Mouse (Mus musculus): ENCODE data around the gene Klhdc9.

The Klhdc9 gene

DNA sequence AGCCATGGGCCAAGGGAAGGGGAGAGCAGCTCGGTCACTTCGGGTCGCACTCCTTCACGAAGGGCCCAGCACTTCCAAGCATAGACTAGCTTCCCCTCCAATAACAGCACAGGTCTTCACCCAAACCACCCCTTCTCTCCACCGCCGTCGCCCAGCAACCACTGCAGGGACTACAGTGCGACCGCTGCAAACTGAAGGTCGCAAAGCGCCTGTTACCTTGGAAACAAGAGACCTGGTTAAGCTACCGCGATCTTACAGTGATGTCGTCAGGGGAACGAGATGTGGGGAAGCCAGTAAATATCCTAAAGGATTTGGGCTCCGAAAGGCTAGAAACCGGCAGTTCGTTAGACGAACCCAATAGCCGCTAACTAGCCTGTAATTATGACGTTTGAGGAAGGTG, at the start of gene Klhdc9:
Gene Klhdc9, minus strand, starts transcription at position 143 of the 400 bp plus-strand sequence.
- peak; percentile 92 for DNase-seq

DNA sequence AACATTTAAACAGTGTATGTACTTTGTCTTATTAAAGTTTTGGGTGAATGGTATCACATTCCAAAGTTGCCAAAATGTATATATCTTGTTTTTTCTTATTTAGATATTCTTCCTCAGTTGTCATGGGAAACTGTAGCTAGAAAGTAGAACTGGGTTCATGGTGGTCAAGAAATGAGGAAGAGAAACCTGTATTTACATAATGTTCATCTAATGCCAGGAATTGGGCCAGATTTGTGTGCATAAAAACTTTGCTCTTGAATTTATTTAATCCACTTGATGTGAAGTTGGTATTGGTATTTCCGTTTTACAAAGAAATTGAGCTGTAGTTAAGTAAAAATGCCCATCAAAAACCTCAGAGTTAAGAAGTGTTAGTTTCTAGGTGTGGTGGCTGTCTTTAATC, 49.6 kb upstream of the Klhdc9 start:
- no peak for DNase-seq

DNA sequence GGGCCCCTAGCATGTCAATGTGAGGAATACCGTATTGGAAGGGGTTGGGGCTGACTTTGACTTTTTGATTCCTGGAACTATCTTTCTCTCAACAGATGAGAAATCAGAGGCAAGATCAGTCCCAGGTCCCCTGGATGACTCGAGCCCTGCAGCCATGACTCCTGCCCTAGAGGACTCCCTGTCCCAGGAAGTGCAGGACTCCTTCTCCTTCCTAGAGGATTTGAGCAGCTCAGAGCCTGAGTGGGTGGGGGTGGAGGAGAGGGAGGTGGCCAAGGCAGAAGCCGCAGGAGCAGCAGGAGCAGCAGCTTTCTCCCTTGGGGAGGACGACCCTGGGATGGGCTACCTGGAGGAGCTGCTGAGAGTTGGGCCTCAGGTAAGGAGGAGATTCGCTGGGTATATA, 46.7 kb upstream of the Klhdc9 start:
- DNase-seq = no peak

DNA sequence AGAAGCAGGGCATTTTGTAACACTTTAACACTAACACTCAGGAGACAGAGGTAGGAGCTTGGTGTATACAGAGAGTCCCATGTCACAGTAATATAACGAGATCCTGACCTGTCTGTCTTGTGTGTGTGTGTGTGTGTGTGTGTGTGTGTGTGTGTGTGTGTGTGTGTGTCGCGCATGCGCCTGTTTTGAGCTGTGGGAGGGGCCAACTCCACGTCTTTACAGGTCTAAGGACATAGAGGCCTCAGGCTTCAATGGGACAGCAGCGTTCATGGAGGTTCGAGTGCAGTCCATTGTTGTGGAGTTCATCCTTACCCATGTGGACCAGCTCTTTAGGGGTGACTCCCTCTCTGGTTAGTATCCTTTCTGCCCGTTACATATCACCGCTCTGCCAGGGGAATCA, 42.4 kb upstream of the Klhdc9 start:
- DNase-seq = no peak

DNA sequence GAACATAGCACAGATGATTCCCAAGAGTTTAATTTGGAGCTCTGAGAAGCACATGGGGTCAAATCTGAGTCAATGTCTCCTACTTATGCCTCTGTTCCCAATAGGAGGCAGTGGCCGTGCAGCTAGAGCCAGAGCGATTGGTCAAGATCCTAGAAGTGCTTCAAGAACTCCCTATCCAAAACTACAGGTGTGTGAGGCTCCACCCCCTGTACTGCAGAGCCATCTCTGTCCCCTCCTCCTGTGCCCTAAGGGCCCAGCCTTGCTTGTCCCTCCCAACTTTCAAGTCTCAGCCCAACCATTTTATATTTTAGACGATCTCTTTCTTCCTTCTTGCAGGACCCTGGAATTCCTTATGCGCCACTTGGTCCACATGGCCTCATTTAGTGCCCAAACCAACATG, 41.2 kb upstream of the Klhdc9 start:
- no peak for DNase-seq

DNA sequence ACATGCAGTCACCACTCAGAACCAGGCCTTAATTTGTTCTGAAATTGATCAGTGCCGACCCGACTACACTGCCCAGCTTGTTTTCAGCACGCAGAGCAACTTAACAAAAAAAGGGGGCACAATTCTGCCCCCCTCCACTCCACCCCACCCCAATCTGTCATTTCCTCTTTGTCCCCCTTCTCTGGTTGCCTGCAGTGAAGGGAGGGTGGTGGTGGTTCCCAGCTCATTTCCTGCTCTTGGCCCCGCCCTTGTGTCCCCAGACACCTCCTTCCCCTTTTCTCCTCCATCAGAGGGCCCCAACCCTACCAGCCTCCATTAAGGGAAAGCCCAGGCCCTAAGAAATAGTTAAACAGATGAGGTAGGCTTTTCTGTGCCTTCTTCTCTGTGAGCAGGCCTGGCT, 29.5 kb upstream of the Klhdc9 start:
- peak; percentile 67 to 70 for DNase-seq

DNA sequence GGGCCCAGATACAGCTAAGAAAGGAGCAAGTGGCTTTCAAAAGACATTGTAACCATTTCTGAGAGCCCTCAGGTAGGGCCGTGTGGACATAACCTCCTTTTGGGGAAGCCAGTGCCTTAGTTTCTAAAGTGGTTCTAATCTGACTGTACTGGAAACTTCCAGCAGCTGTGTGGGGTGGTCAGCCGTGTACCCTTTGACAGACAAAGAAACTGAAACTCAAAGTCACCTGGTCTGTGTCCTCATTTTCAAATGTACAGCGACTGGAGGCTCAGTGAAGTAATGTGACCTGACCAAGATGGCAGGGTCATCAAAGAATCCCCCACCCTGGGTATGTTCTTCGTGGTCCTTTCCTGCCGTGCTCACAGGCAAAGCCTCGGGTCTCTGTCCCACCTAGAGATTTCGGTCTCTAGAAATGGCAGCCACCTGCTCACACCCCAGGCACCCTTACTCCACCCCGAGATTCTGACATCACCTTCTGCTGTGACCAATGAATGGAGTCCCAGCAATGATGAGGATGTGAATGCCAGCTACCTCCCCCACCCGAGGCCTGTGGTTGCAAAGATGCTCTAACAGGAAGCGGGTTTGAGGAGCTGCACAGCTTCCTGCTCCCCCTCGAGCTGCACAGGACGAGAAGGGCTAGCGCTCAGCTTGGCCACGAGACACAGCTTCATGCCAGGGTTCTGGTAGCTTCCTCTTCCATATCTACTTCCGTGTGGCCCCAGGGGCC, 27.9 kb upstream of the Klhdc9 start, which contains the start of gene Arhgap30:
Gene Arhgap30, plus strand, starts transcription at position 579 of the 727 bp plus-strand sequence.
- peak; percentile 79 to 84 for DNase-seq

DNA sequence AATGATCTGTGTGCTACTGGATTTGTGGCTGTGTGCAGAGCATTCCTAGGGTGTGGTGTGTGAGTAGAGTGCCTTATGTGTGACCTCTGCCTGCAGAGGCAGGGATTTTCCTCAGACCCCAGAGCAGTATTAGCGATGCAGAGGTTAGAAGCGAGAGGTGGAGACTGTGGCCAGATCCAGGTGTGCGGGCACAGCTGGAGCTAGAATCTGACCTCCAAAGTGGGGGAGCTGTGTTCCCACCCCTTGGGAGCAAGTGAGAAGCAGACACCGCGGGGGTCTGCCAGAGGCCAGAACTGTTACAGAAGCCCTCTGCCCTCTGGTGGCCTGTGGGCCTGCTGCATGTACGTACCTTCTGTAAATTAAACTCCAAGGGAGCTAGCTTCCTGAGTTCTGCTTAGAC, 26.5 kb upstream of the Klhdc9 start:
- DNase-seq = peak in 1 of 2 experiments; percentile 49

DNA sequence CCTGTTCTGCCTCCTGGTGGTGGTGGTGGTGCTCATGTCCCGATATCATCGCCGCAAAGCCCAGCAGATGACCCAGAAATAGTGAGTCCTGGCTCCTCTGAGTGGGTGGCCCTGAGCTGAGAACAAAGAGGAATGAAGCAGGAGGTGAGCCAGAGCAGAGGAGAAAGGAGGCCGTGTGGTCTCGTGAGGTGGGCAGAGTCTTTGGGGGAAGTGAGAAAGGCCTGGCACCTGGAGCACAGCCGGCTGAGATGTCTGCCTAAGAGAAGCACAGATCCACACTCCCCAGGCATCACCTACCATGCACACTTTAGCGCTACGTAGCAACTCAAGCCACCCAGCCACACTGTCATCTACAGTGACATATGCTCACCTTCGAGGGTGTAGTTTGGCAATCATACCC, 24.6 kb upstream of the Klhdc9 start:
- DNase-seq = no peak

DNA sequence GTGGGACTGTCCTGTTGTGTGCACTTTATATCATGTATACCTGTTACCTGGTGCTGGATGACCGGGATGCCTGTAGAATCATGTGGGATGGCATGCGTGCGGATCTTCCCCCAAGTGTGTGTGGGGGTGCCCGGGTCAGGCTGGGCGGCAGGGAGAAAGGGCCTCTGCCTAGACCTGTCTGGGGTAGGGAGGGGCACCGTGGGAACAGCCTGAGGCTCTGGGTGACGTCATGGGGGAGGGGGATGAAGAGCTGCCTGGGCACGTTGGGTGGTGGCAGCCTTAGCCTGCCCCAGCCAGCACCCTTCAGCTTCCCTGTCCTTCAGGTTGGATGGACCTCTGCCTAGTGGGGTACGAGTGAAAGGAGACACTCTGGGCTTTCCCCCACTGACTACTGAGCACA, 23.8 kb upstream of the Klhdc9 start:
- no peak for DNase-seq

DNA sequence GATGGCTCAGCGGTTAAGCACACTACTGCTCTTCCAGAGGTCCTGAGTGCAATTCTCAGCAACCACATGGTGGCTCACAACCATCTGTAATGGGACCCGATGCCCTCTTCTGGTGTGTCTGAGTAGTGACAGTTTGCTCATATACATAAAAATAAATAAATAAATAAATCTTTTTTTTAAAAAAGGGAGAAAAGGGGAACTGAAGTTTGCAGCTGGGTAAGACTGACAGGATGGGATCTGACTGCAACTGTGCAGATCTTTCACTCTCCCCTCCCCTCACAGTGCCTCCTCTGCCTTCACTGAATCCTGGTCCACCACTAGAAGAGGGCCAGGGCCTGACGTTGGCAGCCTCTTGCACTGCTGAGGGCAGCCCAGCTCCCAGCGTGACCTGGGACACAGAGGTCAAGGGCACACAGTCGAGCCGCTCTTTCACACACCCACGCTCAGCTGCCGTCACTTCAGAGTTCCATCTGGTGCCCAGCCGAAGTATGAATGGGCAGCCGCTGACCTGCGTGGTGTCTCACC, 21.6 kb upstream of the Klhdc9 start:
- no peak for DNase-seq

DNA sequence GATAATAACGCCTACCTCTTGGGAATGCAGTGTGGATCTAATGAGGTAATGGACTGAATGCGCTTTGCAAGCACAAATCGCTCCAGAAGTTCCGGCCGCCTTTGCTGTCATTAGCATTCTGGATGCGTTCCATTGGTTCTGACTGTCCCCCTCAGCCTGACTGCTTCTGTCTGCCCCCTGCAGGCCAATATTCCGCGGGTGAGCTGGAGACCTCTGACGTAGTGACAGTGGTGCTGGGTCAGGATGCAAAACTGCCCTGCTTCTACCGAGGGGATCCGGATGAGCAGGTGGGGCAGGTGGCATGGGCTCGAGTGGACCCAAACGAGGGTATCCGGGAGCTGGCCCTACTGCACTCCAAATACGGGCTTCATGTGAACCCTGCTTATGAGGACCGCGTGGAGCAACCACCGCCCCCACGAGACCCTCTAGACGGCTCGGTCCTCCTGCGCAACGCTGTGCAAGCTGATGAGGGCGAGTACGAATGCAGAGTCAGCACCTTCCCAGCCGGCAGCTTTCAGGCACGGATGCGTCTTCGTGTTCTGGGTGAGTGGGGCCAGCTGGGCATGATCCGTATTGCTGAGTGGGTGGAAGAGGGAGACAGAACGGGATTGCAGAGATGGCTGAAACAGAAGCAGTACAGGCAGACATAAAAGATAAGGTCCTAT, 19.5 kb upstream of the Klhdc9 start:
- peak; percentile 84 to 89 for DNase-seq

DNA sequence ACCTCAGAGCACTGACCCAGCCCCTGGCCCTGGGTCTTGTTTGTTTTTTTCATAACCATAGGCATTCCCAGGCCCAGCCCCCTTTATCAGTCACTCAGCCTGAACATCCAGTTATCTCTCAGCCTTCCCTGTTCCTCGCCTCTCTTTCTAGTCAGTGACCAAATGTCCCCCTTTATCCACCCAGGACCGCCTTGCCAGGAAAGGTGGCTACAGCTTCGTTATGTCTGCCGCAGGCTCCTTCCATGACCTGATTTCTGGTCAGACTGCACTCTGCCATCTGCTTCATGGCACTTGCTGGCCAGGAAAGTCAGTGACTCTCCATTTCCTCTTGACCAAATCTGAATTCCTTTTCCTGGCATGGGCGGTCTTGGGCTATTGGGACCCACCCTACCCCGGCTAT, 17.7 kb upstream of the Klhdc9 start:
- DNase-seq = no peak

DNA sequence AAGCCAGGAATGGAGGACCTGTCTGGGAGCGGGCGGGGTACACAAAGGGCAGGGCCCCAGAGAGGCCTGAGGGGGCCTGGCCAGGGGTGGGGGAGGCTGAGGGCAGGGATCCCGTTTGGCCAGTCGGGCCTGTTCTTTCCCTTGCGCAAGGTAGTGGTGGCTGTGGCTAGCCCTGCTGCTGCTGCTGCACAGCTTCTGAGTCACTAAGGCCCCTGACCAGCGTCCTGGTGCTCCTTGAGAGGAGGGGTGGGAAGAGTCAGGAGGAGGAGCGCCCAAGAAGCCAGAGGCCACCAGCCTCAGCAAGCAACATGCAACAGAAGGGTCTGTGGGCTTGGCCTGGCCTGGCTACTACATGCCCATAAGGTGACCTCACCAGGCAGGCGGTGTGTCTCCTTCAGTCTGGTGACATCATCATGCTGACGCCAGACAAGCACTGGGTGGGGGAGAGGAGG, 15.1 kb upstream of the Klhdc9 start:
- peak; percentile 77 to 88 for DNase-seq

DNA sequence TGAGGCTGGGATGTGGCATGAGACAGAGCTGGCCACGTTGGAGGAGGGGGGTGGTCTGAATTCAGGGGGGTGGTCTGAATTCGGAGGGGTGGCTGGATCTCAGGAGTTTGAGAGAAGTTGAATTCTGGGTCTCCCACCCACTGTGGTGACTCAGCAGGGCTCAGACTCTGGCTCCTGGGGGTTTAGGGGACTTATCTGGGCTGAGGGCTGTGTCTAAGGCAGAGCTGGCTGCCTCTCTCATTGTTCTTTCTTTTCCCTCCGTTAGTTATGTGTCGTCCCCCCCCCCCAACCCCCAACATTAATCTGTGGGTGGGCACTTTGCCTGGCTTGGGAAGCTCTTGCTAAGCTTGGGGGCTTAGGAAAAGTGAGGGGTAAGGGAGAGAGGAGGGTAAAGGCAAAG, 13.3 kb upstream of the Klhdc9 start:
- no peak for DNase-seq

DNA sequence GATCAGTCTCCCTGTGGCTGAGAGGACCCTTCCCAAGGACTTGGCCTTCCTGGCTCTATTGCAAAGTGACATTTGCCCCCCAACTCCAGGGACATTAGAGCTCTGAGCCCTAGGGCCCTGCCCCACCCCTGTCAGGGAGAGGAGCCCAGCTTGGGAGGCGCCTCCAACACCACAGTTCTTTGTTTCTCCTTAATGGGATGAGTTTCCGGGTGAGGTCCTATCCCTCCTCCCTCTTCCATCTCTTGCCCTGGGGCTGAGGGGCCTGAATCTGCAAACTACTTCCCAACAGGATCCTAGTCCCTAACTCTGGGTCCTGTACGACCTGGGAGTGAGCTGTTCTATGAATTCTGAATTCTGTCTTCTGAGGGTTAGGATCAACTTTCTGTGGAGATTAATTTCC, 12.3 kb upstream of the Klhdc9 start:
- DNase-seq = no peak

DNA sequence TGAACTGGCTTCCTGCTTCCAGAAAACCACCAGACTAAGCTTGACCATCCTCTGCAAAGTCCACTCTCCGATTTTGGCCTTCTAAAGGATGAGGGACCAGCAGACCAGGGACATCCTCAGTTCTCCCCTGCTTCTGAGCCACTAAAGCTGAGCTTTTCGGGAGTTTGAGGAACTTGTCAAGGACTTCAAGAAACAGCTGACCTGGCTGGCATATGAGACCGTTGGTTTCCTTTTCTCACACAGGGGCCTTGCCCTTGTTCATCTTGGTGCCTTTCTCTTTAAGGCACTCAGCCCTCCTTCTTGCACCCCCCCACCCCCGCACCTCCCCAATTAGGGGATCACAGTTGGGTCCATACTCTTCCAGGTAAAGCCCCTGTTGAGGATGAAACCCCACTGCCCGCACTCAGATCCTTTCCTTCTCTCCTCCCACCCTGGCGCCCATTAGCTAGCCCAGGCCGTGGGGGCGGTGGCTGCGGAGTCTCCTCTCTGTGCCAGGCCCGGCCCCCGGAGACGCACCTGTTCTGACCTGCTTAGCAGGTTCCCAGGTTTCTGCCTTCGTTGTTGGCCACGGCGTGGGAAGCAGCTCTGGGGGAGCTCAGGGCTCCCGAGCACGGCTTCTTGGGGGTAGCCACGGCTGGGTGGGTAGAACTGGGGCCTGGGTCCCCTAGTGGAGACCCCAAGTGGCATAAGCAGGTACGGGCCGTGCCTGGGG, 9.4 kb upstream of the Klhdc9 start, which contains the start of gene Nectin4:
Gene Nectin4, plus strand, starts transcription at position 255 of the 712 bp plus-strand sequence.
- peak; percentile 74 to 81 for DNase-seq

DNA sequence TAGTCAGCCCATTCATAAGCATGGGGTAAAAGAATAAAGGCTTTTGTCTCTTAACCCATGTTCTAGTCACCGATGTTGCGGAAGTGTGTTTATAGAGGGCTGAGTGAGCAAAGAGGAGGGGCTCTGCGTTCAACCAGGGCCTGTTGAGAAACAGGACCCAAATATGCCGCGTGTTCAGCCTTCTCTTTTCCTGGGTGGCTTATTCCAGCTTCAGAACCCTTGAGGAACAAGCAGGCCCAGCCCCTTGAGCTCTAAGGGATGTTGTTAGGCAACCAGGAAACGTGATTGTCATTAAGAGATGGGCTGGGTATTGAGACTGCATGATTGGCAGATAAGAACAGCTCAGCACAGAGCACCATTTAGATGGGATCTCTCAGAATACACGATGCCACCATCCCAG, 5.3 kb upstream of the Klhdc9 start:
- DNase-seq = no peak

DNA sequence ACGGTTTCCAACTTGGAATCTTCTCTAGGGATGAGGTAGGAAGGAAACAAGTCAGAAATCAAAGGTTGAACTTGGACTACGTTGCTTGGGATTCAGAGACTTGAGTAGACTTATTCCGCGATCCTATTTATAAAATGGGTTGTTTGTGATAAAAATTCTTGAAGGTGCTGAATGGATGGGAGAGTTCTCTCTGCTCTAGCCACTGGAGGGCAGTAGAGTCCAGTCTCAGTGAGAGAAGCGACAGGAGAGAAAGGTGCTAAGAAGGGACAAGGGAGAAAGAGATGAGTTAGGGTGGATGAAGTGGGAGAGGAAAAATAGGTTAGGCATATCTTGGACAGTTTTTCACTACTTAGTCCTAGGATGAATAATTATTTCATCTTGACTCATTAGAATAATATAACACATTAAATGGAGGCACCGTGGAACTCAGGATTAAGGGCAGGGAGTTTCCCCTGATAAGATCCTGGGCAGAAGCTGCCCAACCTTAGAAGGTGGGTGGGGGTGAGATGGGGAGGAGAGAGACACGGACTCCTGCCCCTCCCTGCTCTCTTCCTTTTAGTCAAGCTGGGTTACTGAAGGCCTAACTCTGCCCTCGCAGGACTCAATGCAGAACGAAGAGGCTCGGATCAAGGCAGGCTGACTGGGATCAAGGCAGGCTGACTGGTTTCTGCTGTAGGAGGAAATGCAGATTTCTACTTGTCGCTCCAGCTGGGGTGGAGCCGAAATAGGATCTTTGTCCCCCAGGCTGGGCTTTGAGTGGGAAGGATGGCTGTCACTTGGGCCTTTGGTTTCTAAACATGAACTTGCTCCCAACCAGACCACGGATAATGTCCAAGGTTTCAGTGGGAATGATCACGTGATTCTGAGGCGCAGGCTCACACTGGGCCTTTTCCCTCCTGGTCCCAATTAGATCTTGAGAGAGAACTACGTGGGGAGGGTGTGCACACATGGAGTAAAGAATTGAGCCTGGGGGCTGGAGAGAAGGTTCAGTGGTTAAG, 807 bp upstream of the Klhdc9 start:
- DNase-seq = peak in 1 of 2 experiments; percentile 82

DNA sequence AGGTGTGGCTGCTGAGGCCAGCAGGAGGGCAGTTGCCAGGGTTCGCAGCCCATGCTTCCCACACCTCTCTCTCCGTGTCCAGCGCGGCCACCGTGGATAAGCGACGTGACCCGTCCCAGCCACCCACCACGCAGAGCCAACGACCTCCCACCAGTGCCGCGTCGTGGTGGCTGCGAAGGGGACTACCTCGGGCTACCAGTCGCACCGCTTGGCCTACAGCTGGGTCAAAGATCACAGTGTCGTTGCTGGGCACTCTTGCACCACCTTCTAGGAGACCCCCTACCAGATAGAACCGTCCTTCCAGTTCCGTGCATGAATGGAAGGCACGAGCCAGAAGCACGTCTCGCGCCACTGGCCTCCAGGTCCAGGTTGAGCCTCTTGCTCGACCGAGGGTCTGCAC, 345 bp downstream of the Klhdc9 start:
- no peak for DNase-seq

DNA sequence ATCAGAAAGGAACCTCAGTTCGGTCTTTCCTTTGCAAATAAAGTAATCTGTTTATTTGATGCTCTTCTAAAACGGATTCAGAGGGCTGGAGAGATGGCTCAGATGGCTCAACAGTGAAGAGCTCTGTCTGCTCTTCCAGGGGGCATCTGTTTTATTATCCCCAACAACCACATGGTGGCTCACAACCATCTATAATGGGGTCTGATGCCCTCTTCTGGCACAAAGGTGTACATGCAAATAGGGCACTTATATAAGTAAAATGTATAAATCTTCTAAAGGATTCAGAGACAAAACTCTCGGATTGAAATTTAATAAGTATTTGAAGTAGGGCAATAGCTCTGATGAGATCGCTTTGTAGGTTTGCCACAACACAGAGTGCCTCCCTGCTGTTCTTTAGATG, 2.2 kb downstream of the Klhdc9 start:
- DNase-seq = peak in 1 of 2 experiments; percentile 56

DNA sequence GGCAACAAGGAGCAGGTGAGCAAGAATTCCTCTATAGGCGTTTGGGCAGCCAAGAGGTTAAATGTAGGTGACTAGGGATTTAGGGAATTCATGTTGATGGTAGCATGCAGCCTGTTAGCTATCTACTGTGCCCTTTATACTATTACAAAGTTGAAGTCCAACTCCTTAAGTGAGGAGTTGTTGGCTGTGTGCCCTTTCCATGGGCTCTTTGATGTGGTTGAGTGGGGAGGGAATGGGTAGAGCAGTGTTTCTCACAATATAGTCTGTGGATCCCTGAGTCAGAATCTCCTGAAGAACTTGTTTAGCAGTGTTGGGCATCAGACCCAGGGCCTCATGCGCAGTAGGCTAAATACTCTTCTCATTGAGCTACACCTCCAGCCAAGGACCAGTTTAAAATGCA, 3.8 kb downstream of the Klhdc9 start:
- DNase-seq = no peak
